Mouse (Mus musculus) erythroblast, embryonic 14.5 days (primary cell): Measurements from ENCODE around the gene Pkd2.

Source experiments
- GATA1 ChIP-seq: IDR thresholded peaks from 2 replicates; pipeline ENCODE4 v1.6.1; 2012; ENCODE audit warnings: low read length, inconsistent platforms, mixed read lengths
- TAL1 ChIP-seq: IDR thresholded peaks from 3 replicates; pipeline ENCODE4 v1.6.1; 2012; ENCODE audit warnings: low read length, inconsistent platforms, mixed read lengths

DNA sequence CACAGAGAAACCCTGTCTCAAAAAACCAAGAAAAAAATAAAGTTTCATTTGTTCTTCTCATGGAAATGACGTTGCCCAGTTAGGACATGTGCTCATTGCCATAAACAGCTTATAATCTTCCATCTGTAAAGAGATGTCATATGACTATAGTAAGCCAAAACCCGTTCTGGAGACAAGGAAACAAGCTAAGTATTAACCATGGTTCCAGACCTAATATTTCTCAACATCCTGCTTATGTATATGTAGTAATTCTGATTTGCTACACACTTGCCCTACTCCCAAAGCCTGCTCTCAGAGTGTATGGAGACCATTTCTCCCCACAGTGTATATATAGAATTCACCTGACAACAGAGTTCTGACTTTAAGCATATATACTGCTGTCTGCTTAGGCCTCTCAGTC lies 37.2 kb upstream of the Pkd2 start:
- TF ChIP-seq TAL1 (no peak), GATA1 (no peak)
